23 mouse cellular contexts compared by ENCODE assay signal in the genomic region with DNA sequence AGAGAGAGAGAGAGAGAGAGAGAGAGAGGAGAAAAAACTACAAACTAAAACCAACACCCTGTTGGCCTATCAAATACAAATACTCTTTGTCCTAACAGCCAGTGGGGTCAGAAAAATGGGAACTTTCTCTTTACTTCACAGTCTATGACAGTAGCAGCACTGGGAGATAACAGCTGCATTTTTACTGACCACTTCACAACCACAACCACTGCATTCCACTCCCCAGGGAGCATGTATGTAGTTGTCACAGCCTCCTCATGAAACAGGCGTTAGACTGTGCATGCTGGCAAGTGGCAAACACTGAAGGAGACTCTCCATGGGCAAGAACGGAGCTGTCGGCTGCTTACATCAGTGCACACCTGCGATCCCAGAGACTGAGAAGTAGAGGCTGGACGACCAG.
DNase-seq lines count a peak whose midpoint lies in the region; ATAC-seq and TF ChIP-seq lines count a peak whose summit lies in the region.
"Had no signal": no experiment of that assay in that cellular context is flagged by ENCODE, and none has a peak within 500 bp of the region (broad histone marks: within the 10 kb centered on the region; RNA-seq: fewer than 3 reads in every experiment).

No protein-coding gene starts in this region.

- H3K9me3 ChIP-seq in CH12.LX (replicated peaks; ENCODE audit: low read length) = no peaks in the 10 kb centered on the region
- H3K9me3 ChIP-seq: G1E had no signal

- no peak for TF ChIP-seq POLR2A in CH12.LX (IDR thresholded peaks at IDR 0.05; ENCODE audit: low read depth, low read length)

- H3K36me3 ChIP-seq in C2C12 (ENCODE audit: control insufficient read depth, insufficient read depth) = no peaks in the 10 kb centered on the region
- no peaks in the 10 kb centered on the region for H3K36me3 ChIP-seq in CH12.LX (replicated peaks in 1 of 2; ENCODE audit: control insufficient read depth in 1 of 2, insufficient read depth in 1 of 2, low read length in 1 of 2)
- H3K36me3 ChIP-seq: G1E had no signal

- in situ Hi-C loops in CH12.LX (cut with MboI; ENCODE audit: low pct_ligation_motif_present, low pct_unique_long_range_greater_than_20kb, low sequenced_read_pairs) = loop anchor here (10.0 to 25.0 kb wide), 2 partner anchors 188 to 405 kb away; partner anchors contain the start of genes Jmjd1c and Reep3

- no peaks in the 10 kb centered on the region for H3K79me3 ChIP-seq in C2C12 (ENCODE audit: low read depth)

- dilution Hi-C loops in CH12.LX (cut with MboI; ENCODE audit: extremely low pct_ligation_motif_present, extremely low pct_unique_long_range_greater_than_20kb, low sequenced_read_pairs) = no loop called here

- H3K4me3 ChIP-seq in C2C12 (ENCODE audit: insufficient read depth, poor library complexity, severe bottlenecking) = no peak overlapping the region
- peak overlapping the region in 1 of 3 experiments; percentile 9 for H3K4me3 ChIP-seq in CH12.LX (replicated peaks in 1 of 3; ENCODE audit: low read depth in 2 of 3, low read length in 2 of 3, poor library complexity in 1 of 3)

- TF ChIP-seq CTCF in C2C12 (IDR thresholded peaks at IDR 0.05; ENCODE audit: control insufficient read depth, insufficient read depth, insufficient read length) = no peak
- no peak for TF ChIP-seq CTCF in CH12.LX (conservative IDR thresholded peaks at IDR 0.05 in 1 of 2, IDR thresholded peaks at IDR 0.05 in 1 of 2; ENCODE audit: low read depth in 2 of 2, low read length in 2 of 2)

- no peak overlapping the region for H3K4me2 ChIP-seq in CH12.LX (ENCODE audit: insufficient read depth, low read depth, poor library complexity, severe bottlenecking)

- ATAC-seq in megakaryocyte, adult 5-6 weeks (ENCODE audit: poor library complexity, severe bottlenecking) = no peak
- ATAC-seq: activated CD4-positive, CD25-positive, alpha-beta regulatory T cell, adult 4 months; CD4-positive, CD25-positive, alpha-beta regulatory T cell, adult 4 months; Patski had no signal

- no peak overlapping the region for H3K27ac ChIP-seq in CH12.LX (ENCODE audit: insufficient read depth, low read depth)

- peaks cover 7 to 20% of the 10 kb centered on the region in 2 experiments for H3K4me1 ChIP-seq in CH12.LX (ENCODE audit: control insufficient read depth in 1 of 2, insufficient read depth in 2 of 2)

- H3K27me3 ChIP-seq in C2C12 (ENCODE audit: control insufficient read depth, insufficient read depth, insufficient read length) (no peaks in the 10 kb centered on the region), CH12.LX (replicated peaks) (no peaks in the 10 kb centered on the region)
- H3K27me3 ChIP-seq: Patski had no signal

- no peaks in the 10 kb centered on the region for H3K79me2 ChIP-seq in C2C12 (ENCODE audit: control insufficient read depth, insufficient read depth)
- H3K79me2 ChIP-seq in CH12.LX (replicated peaks; ENCODE audit: control insufficient read depth, extremely low read depth, insufficient read depth, poor library complexity, severe bottlenecking) = no peaks in the 10 kb centered on the region

- 0 out of 2 replicates have a peak, but pooled peaks have one; percentile 28 for TF ChIP-seq EP300 in CH12.LX (IDR thresholded peaks at IDR 0.05; ENCODE audit: low read length)

- TF ChIP-seq RAD21 in CH12.LX (IDR thresholded peaks at IDR 0.05; ENCODE audit: low read depth, low read length) = no peak

- DNase-seq in 3T3-L1 (ENCODE audit: low read depth, low spot score) (peak; percentile 24), CH12.LX (ENCODE audit: extremely low read depth) (peak; percentile 36)
- no peak for DNase-seq in cerebellum, adult 9-10 months
- no peak for DNase-seq in spleen, postnatal 36 days (ENCODE audit: low spot score in 2 of 2)
- DNase-seq: adrenal gland, adult 2 months; adrenal gland, adult 8-10 months; adrenal gland, postnatal 10 days; adrenal gland, postnatal 14 days; adrenal gland, postnatal 25 days; adrenal gland, postnatal 36 days; B cell, adult 2 months; cerebellum, adult 11 months; cerebellum, adult 11-12 months; cerebellum, adult 18-20 months; cerebellum, adult 2 months; cerebellum, adult 8-10 months; cerebellum, adult 9-11 months had no signal

- H3K9ac ChIP-seq in CH12.LX (ENCODE audit: insufficient read depth, low read depth) = no peak overlapping the region

- no peak overlapping the region for H3ac ChIP-seq in C2C12 (ENCODE audit: control insufficient read depth, insufficient read length, low read depth)

TF ChIP-seq in C2C12, 6 proteins besides CTCF, POLR2A, EP300 and RAD21:
- TF ChIP-seq MYOD1 (IDR thresholded peaks at IDR 0.05; ENCODE audit: control insufficient read depth, insufficient read length, low read depth) = peak; percentile 77
- no peak for TF ChIP-seq CEBPB (IDR thresholded peaks at IDR 0.05; ENCODE audit: low read depth)

TF ChIP-seq in CH12.LX, 34 proteins besides CTCF, POLR2A, EP300 and RAD21:
- TF ChIP-seq MAZ (IDR thresholded peaks at IDR 0.05; ENCODE audit: low read depth, low read length) (no peak), ZMIZ1 (IDR thresholded peaks at IDR 0.05; ENCODE audit: low read depth, low read length) (no peak), ZC3H11A (IDR thresholded peaks at IDR 0.05; ENCODE audit: low read depth, low read length) (no peak), IRF4 (IDR thresholded peaks at IDR 0.05; ENCODE audit: low read depth, low read length) (no peak), MYC (IDR thresholded peaks at IDR 0.05; ENCODE audit: low read depth, low read length) (no peak), ZNF384 (IDR thresholded peaks at IDR 0.05; ENCODE audit: low read depth, low read length) (no peak), SMC3 (IDR thresholded peaks at IDR 0.05; ENCODE audit: low read depth, low read length) (no peak), JUN (IDR thresholded peaks at IDR 0.05; ENCODE audit: insufficient read depth, low read depth, low read length) (no peak), GABPA (IDR thresholded peaks at IDR 0.05; ENCODE audit: insufficient replicate concordance, low read depth, low read length) (no peak), MXI1 (IDR thresholded peaks at IDR 0.05; ENCODE audit: low read depth, low read length) (no peak), USF1 (IDR thresholded peaks at IDR 0.05; ENCODE audit: low read depth, low read length) (no peak), TBP (conservative IDR thresholded peaks at IDR 0.05; ENCODE audit: low read depth, low read length) (no peak), NELFE (IDR thresholded peaks at IDR 0.05; ENCODE audit: low read depth, low read length) (no peak), HCFC1 (IDR thresholded peaks at IDR 0.05; ENCODE audit: low read depth, low read length) (no peak), SIN3A (IDR thresholded peaks at IDR 0.05; ENCODE audit: low read length) (no peak), POLR2AphosphoS2 (IDR thresholded peaks at IDR 0.05; ENCODE audit: low read depth, low read length) (no peak), ELF1 (IDR thresholded peaks at IDR 0.05; ENCODE audit: low read depth, low read length) (peak; percentile 15; the same call in 1 of the 2 replicates), NRF1 (IDR thresholded peaks at IDR 0.05; ENCODE audit: low read depth, low read length) (no peak), MEF2A (IDR thresholded peaks at IDR 0.05; ENCODE audit: borderline replicate concordance, low read depth, low read length) (no peak), MAX (IDR thresholded peaks at IDR 0.05; ENCODE audit: low read length) (no peak), CHD1 (IDR thresholded peaks at IDR 0.05; ENCODE audit: low read depth, low read length) (no peak), RCOR1 (conservative IDR thresholded peaks at IDR 0.05; ENCODE audit: low read depth, low read length) (no peak), JUND (conservative IDR thresholded peaks at IDR 0.05; ENCODE audit: low read depth, low read length) (0 out of 2 replicates have a peak, but pooled peaks have one; percentile 13), KAT2A (IDR thresholded peaks at IDR 0.05; ENCODE audit: insufficient replicate concordance, low read length) (no peak), ETS1 (conservative IDR thresholded peaks at IDR 0.05; ENCODE audit: low read depth, low read length) (no peak), TCF12 (IDR thresholded peaks at IDR 0.05; ENCODE audit: low read depth, low read length) (0 out of 2 replicates have a peak, but pooled peaks have one; percentile 7)

Comparison
In these comparisons a context has a peak if more than half of its experiments do, and no peak if none do; other contexts are left out.
1. DNase-seq: peak in 3T3-L1 (single experiment) and CH12.LX (single experiment); none in cerebellum, adult 9-10 months (single experiment) and spleen, postnatal 36 days (0 of 2).